Mouse (Mus musculus) adrenal gland, postnatal 10 days (tissue): ENCODE data around the gene Suclg1. TPM values are rescaled to one million over a fixed set of nuclear protein-coding genes. Genes with fewer than 3 reads are reported as not detected.

Experiments used
- DNase-seq: peaks from one replicate; pipeline ENCODE4 v3.0.0; 2021; ENCODE audit warnings: mixed read lengths
- total RNA-seq, 2 experiments: library from RNA; stranded (reverse); gene quantifications; 2 replicates each; pipeline ENCODE4 v1.2.3; 2021

The Suclg1 gene
- total RNA-seq, 2 experiments from 2014 or later, result 856 to 921 TPM

DNA sequence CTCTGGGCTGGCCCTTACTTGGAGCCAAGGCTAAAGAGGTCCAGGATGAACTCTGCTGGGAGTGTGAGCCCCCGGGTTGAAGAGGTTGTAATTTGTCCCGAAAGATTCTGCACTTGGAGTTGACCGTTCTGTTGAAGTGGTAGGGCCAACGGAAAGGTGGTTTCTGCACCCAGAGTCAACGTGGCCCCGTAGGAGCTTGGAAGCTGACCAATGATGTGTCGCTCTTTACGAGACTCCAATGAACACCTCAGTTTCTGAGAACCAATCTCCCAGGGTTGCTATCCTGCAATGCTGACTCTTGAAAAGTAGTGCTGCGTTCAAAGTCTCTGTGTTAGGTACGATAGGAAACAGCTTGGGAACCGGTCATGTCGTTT lies 854 bp downstream of the Suclg1 start:
- peak; percentile 48 for DNase-seq

DNA sequence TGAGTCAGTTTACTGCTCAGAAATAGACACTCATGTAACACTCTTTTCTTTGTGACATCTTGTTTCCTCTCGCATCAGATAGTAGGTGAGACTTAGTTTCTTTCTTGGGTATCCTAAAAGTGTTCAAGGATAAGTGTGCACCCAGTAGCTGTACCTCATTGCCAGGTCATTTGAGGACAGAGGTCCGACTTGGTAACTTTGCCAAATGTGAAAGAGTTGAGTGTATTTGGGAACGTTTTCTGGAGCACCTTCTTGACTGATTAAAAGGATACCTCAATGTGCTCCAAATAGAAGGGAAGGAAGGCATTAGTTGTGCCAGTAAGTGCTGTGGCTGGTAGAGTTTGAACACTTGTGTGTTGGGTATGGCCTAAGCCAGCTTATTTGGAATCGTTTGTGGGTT lies 1.7 kb downstream of the Suclg1 start:
- DNase-seq, result no peak

DNA sequence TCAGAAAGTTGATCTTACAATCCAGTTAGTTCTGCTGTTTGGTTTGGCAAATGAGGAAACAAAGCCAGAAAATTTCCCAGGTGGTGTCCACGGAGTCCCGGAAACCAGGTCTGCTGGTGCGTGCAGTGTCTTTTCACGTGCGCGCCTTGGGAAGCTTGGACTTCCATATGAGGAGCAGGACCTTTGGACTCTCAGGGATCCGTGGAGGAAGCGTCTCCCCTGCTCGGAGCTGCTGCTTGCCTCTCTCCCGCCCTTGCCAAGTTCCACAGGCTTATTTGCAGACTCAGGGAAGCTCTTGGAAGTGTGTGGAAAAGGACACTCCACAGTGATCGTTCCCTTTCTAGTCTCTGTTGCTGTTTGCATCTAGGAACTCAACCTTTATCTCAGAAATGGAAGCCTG lies 3.2 kb downstream of the Suclg1 start:
- DNase-seq, result no peak

DNA sequence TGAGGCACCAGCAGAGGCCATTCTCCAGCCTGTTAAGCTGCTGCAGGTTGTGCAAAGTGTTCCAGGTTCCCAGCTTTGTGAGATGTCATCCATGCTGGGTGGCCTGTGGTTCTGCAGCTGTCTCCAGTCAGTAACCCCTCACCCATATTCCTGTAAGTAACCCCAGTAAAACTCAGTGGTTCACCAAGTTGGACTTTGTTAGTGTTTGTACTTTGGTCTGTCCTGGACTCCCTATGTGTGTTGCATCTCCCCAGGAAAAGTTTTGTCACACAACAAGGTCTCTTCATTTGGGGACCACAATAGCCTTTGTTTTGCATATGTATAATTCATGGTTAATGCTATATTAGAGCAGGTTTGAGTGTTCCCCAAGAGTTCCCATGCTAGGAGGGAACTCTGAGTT lies 4.2 kb downstream of the Suclg1 start:
- DNase-seq, result no peak

DNA sequence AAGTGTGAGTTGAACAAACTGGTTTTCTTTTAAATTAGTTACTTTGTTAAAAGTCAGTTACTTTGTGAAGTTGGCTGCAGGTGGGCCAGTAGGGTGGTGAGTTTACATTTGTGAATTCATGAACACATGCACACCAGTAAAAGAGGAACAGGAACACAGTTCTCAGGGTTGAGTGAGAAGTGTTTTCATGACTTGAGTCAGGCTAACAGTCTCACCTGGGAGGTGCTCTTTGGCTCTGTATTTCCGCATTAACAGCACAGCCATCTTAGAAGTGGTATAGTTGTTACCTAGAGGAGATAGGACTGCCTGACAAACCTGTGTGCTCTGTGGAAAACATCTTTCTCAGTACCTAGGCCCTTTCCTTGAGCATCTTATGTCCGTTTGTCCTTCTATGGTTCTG lies 4.8 kb downstream of the Suclg1 start:
- DNase-seq, result no peak

DNA sequence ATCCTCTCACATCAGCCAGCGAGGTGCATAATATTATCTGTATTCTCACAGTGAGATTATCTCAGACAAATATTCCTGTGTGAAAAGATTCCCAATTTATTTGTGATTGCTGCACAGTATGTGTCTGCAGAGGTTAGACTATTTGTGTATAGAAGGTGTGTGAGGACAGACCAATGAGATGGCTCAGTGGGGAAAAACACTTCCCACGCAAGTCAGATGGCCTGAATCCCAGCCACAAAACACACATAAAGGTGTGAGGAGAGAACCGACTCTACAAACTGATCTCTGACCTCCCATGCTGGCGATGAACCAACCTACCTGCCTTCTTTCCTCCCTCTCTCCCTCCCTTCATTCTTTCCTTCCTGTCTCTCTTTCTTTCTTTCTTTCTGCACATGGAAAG lies 5.4 kb downstream of the Suclg1 start:
- no peak for DNase-seq

DNA sequence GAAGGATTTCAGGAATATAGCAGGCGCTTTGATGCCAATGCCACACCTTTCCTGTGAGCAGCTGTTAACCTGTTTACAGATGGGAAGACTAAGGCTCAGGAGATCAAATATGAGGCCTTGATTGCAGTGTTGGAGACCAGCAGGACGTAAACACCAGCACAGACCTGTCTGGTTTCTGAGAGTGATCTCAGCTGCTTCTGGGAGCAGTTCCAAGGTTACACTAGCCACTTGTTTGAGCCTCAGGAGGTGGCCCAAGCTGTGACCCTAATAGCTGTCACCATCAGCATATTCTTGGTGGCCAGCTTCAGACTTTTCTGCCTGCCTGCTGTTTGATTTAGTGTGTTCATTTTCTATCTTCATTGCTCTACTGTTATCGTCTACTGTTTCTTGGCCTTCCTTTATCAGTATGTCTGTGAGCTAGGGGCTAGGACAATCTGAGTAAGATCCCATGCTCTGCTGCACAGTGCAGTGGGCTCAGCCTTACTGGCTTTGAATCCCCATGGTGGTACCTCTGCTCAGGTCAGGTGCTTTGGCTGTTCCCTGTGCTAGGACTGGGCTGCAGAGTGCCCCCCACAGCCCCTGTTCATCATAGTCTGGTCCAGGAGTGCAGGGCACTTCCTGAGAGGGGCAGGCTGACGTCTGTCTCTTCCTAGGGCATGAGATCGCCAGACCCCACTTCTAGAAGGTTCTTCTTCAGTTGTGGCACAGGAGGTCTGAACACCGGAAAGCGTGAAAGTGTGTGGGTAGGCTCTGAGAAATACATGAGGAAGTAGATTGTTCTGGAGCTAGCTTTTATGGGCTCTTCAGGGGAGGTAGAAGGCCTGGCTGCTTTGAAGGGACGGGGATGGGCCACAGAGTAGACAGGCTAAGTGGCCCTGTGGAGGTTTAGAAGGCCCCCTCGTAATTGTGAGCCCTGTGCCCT lies 6.4 kb downstream of the Suclg1 start:
- no peak for DNase-seq

DNA sequence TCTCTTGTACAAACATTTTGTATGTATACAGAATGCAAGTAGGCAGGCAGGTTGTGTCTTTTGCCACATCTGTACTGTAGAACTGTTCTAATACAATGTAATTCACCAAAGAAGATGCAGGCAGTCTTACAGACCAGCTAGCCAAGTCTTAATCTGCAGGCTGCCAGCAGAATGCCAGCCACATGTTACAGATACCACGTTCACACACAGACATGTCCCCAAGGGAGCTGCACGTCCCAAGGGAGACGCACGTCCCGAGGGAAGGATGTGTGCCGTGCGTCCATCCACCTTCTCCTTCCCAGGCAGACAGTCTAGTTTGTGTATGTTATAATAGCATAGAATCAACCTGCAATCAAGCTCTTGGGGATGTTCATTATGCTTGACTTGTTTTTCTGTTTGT lies 8.9 kb downstream of the Suclg1 start:
- no peak for DNase-seq

DNA sequence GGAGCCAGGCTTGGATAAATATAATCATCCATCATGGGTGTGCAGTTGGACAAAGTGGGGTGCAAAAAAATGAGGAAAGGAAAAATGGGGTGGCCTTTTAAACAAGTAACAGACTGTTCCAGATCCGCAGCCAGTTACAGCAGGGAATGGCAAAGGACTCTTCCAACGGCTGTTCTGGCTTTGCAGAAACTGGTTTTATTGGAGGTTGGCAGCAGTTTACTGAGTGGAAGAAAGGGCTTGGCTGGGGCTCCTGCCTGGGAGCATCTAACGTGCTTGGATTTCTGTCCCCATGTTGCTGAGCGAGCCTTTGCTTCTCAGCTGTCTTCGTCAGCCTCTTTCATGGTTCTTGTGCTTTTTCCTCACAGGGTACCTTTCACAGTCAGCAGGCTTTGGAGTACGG lies 11.9 kb downstream of the Suclg1 start:
- DNase-seq, result no peak

DNA sequence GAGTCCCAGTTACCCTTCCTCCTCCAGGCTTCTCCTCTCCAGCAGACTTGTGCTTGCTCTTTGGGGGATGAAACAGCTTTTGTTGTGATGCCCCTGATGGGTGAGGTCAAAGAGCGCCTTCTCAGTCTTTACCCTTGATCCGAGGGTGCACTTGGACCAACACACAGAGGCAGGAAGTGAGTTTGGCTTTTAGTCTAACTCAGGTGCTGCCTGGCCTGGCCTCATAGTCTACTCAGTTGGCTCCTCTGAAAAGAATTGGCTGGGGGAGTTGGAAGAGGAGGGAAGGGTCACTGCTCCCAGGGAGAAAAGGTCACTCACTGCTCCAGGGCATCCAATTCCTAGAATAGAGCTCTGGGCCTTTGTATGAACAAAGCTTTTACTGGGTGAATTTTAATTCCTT lies 16.6 kb downstream of the Suclg1 start:
- DNase-seq, result no peak

DNA sequence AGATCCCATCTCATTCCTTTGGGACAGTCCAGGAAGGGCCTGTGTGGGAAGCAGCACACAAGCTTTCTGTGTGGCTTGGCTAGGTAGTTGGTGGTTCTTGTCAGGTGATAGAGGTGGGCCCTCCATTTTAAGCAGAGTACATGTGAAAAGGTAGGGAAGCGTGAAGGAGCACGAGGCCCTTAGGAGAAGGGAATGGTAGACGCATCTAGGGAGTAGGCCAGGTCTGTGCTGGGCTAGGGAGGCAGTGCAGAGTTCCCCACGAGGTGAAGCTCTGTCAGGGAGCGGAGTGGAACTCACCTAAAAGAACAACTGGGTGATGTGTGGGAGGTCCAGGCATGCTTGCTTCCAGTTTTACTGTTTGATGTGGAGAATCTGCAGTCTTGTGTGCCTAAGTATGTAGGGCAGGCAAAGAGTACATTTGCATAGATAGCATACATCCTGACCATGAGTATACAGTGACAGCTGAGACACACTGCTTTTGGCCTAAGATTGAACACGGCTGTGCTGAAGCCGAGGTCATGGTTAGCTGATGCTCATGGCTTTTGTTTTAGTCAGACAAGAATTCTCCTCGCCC lies 19.6 kb downstream of the Suclg1 start:
- DNase-seq, result no peak

DNA sequence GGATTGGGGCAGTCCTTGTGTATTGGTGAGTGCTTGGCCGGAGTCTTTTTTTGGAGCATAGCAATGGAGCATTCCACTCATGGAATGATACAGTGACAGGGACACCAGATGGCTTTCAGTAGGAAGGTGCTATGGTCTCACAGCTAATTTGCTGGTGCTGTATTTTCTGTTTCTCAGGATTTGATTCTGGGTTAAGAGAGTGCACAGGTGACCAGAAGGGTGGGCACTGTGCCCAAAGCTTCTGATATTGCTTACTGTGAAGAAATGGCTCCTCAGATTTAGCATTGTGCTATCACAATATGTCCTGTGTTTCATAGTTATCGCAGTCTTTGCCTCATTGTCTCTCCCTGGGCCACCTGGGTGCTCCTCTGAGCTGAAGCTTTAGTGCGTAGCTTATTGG lies 21.2 kb downstream of the Suclg1 start:
- DNase-seq, result no peak

DNA sequence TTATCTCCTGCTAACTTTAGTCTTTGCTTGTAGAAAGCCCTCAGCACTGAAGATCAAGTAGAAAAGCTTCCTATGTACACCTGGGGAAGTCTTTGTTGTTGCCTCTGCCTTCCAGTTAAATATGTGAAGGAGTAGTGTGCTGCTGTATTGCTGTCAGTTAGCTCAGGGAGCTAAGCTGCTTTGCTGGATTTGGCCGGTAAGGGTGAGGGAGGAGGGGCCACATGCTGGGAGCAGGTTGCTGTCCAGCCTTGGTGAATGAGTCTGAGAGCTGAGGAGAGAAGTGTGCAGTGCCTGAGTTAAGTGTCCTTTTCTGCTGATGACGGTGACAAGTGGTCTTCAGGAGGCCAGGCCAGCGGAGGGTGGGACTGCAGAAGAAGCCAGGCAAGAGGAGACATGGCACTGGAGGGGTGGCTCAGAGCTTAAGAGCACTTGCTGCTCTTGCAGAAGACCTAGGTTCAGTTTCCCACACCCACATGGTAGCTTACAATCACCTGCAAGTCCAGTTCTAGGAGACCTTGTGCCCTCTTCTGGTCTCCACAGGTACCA lies 23.4 kb downstream of the Suclg1 start:
- DNase-seq, result no peak

DNA sequence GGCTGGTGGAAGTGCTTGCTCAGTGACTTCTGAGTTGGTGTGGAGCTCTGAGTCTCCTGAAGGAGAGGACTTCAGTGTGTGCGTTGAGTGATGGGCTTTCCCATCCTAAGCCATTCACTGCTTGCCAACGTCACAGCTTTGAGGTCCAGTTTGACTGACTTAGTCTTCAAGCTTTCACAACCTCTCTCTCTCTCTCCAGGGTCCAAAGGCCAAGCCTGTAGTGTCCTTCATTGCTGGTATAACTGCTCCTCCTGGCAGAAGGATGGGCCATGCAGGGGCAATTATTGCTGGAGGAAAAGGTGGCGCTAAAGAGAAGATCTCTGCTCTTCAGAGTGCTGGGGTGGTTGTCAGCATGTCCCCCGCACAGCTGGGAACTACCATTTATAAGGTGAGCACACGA lies 26.8 kb downstream of the Suclg1 start:
- no peak for DNase-seq

DNA sequence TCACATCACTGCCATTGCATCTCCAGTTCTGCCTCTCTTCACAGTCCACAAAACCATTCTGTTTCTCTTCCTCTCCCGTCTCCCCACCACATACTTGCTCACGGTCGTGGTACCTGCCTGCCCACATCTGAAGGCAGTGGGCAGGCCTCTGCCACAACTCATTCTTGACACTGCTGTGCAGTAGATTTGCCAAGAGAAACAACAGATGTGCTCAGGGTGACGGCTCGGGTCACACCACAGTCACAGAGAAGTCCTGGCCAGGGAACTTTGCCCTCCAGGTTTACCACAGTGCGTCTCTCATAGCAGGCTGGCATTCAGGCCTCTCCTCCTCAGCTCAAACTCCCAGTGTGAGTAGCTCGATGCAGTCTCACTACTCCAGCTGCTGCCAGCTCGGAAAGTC lies 31.5 kb downstream of the Suclg1 start:
- peak; percentile 56 for DNase-seq

DNA sequence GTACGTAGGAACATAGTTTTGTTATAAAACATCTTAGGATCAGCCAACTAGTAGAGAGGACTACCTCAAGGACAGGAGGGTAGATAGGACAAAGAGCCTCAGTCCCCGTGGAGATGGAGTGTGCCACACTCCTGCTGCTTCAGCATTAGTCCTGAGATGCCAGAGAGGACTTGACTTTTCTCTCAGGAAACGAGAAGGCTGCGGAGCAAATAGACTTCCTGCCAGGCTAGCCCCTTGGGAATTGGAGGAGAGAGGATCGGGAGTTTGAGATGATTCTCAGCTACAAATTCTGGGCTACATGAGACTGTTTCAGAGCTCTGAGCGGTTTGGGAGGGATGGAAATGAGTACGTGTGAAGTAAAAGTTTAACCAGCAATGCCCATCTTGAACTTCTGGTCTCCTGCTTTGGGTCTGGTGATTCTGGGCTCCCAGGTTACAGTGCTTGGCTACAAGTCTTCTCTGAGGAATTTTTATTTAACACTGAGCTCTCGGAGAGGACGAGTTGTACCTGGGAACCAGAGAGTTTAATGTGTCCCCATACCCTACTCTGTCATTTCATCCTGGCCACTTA lies 32.4 kb downstream of the Suclg1 start:
- DNase-seq, result peak; percentile 62

DNA sequence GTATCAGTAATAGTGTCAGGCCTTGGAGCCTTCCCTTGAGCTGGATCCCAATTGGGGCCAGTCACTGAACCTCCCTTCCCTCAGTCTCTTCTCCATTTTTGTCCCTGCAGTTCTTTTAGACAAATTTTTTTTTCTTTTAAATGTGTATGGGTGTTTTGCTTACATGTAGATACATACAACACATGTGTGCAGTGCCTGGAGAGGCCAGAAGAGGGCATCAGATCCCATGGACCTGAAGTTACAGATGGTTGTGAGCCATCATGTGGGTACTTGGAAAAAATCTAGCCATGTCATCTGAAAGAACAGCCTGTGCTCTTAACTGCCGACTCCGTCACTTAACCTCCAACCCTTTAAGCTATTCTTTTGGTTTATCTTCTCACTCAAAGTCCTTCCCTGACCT lies 38.1 kb downstream of the Suclg1 start:
- no peak for DNase-seq

DNA sequence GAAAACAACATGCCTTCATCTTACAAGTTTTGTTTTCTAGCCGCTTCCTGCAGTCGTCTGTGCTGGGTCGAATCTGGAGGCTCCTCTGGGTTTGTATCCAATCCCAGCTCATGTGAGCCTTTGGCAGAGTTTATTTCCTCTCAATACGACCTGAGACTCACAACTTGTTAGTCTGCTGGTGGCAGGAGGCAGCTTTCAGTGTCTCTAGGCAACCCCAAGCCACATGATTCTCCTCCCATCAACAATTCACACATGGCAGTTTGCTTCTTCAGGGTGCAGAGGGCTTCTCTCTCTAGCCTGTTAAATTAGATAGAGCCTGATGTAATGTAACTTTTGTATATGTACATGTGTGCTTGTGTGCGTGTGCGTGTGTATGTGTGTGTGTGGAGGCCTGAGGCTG lies 58.7 kb downstream of the Suclg1 start:
- no peak for DNase-seq

DNA sequence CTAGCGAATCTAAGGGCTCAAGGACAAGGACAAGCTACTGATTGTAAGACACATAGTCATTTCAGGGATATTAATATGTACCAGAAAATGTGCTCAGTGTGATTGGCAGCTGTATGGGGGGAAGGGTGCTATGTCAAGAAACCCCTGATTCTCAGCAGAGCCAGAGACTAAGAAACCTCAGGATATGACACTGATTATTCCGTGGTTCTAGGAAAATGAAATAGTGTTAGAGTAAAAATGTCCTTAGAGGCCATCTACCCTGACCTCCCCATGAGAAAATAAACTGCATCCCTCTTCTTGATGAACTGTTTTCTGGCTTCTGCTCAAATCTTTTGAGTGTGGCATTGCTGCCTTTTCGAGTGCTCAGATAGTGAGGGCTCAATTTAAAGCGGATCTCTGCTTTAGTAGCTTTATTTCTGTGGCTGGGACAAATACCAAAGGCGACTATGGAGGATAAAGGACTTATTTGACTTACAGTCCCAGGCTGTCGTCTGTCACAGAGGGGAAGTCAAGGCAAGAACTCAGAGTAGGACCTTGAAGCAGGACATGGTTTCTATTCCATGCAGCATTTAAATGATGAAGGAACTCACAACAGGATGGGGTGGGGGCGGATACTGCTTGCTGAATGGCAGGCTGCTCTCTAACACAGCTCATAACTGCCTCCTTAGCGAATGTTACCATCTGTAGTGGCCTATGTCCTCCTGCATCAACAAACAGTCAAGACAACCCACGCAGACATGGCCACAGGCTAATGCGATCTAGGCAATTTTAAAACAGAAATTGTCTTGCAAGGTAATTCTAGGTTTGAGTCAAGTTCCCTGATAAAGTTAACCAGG lies 60.7 kb downstream of the Suclg1 start:
- DNase-seq, result no peak

DNA sequence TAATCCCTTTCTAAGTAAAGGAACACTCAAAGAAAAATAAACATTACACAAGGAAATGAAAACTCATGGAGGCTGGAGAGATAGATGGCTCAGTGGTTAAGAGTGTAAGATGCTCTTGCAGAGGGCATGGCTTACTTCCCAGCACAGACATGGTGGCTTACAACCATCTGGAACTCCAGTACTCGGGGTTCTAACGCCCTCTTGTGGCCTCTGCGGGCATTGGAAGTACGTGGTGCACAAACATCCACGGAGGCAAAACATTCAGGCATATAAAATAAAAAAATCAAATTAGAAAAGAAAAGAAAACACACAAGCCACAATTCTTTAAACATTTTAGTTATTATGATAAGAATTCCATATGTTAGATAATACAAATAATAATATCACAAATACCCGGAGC lies 63.2 kb downstream of the Suclg1 start:
- no peak for DNase-seq

DNA sequence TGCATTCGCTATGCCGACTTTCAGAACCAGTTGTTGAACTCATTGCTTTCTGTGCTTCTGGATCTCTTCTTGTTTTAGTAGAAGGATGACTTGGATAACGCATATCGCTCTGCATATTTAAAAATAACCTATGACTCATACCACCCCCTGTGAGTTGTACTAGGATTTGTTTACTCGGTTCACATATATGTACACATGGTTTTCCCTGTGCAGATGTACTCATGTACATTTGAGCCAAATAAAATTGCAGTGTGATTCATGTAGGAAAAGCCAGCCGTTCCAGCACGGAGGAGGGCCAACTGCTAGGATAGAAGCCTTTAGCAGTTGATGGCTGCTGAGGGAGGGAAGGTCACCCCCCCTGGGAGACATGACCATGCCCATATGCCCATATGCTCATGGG lies 63.6 kb downstream of the Suclg1 start:
- no peak for DNase-seq

DNA sequence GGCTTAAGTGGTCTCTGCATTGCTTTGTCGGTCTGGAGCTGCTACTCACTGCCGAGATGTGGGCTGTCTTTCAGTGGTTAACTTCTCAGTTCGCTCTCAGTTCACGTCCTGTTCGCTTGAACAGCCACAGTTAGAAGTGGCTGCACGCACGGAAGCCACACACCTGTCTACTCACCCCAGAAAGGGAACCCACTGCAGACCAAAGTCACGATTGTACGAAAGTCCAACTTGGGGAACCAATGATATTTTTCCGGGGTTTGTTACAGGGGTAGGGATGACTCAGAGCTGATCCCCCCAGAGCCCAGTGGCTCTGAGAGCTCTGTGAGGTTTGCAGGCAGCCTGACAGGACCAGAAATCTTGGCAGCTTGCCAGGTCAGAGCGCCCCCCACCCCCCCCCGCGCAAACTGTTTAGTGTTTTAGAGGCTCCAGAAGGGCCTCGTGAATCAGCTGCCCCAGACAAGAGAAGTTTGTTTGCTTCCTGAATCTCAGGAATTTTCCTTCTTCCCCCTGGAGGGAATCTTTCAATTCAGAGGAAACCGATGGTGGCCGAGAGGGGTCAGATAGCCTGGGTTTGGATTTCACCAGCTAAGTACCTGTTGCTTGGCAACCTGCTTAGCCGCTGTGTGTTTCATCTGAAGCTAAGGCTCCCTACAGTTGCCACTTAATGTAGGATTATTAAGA lies 66.9 kb downstream of the Suclg1 start:
- peak; percentile 86 for DNase-seq
